Mouse (Mus musculus): Measurements from ENCODE around the gene Ebpl.
A peak's percentile ranks its signal among the peaks of the same experiment; 100 is the strongest.

DNA sequence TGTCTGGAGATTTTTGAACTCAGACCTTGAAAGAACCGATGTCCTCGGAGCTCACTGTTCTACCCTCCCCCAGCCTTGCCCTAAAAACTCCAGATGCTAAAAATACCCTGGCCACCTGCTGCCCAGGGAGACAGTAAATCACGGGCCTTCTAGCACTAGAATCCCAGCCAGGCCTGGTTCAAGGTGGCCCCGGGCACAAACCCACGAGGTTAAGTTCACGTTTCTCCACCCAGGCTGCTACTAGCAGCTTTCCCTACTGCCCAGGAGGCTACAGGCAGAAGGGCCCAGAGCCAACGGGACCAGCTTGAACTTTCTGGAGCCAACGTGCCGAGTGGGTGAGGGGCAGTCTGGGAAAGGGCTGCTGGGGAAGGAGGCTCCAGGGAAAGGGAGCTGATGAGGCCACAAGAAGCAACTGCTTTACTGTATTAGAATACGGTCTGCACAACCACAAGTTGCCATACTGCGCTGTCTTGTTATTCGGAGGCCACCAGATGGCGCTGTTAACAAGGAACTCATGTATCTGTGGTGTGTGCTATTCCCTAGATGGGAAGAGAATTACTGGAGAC, 29.2 kb downstream of the Ebpl start:
- no peak for TF ChIP-seq TBP (IDR thresholded peaks at IDR 0.05; ENCODE audit: low read depth, low read length)
- TF ChIP-seq ZNF384 (IDR thresholded peaks at IDR 0.05; ENCODE audit: low read depth, low read length), result no peak
- TF ChIP-seq CTCF (IDR thresholded peaks at IDR 0.05 in 2 of 3, conservative IDR thresholded peaks at IDR 0.05 in 1 of 3; ENCODE audit: control insufficient read depth in 1 of 3, insufficient read depth in 1 of 3, low read depth in 2 of 3, low read length in 3 of 3, poor library complexity in 1 of 3, severe bottlenecking in 1 of 3), result peak; percentile 66 to 83 (median 71)

Measured in MEL (cell line).